Mouse (Mus musculus) embryonic facial prominence, embryonic 11.5 days (tissue): ENCODE measurements around the gene Rftn1. TPM values are rescaled to one million over a fixed set of nuclear protein-coding genes. Genes with fewer than 3 reads are reported as not detected.

Experiments
- ATAC-seq: fragments of 200-750 bp; cut with Nextera tagmentation; replicated peaks from 2 replicates; pipeline ENCODE4 v1.8.0; 2017; ENCODE audit warnings: low read depth; ENCODE audit not compliant: insufficient number of reproducible peaks, low FRiP score, low TSS enrichment
- DNase-seq: peaks from one replicate; pipeline ENCODE4 v3.0.0-alpha.2; 2015; ENCODE audit warnings: low spot score
- H3K27ac ChIP-seq: fragments of 300-500 bp; sonication (generic); replicated peaks from 2 replicates; pipeline ENCODE4 v1.5.1; 2014; ENCODE audit warnings: mild to moderate bottlenecking, low read depth, low read length, control low read depth
- H3K27me3 ChIP-seq: fragments of 300-500 bp; sonication (generic); 2 replicates; pipeline ENCODE4 v1.6.1; 2014; ENCODE audit warnings: mild to moderate bottlenecking, low read length, moderate library complexity, mixed read lengths; ENCODE audit not compliant: control insufficient read depth, insufficient read depth
- H3K36me3 ChIP-seq: fragments of 300-500 bp; sonication (generic); replicated peaks from 2 replicates; pipeline ENCODE4 v1.6.1; 2014; ENCODE audit warnings: low read depth, mild to moderate bottlenecking, low read length, moderate library complexity, mixed read lengths; ENCODE audit not compliant: control insufficient read depth, insufficient read depth
- H3K4me1 ChIP-seq: fragments of 300-500 bp; sonication (generic); 2 replicates; pipeline ENCODE4 v1.6.1; 2014; ENCODE audit warnings: low read length, mixed read lengths; ENCODE audit not compliant: control insufficient read depth, insufficient read depth
- H3K4me2 ChIP-seq: fragments of 300-500 bp; sonication (generic); 2 replicates; pipeline ENCODE4 v1.6.1; 2014; ENCODE audit warnings: low read depth, mild to moderate bottlenecking, control low read depth, low read length, moderate library complexity
- H3K4me3 ChIP-seq: fragments of 300-500 bp; sonication (generic); 2 replicates; pipeline ENCODE4 v1.5.1; 2014; ENCODE audit warnings: low read depth, low read length, control low read depth
- H3K9ac ChIP-seq: fragments of 300-500 bp; sonication (generic); replicated peaks from 2 replicates; pipeline ENCODE4 v1.6.1; 2014; ENCODE audit warnings: mild to moderate bottlenecking, control low read depth, low read length
- H3K9me3 ChIP-seq: fragments of 300-500 bp; sonication (generic); replicated peaks from 2 replicates; pipeline ENCODE4 v1.6.1; 2016; ENCODE audit warnings: mild to moderate bottlenecking, low read length, inconsistent platforms, mixed read lengths; ENCODE audit not compliant: control insufficient read depth
- WGBS: fragments of 180-500 bp; shearing (Covaris S2); extraction: QIAGEN DNeasy Blood & Tissue Kit; methylation state at CpG from one replicate; pipeline ENCODE4 v1.1.7; 2014; 5-methylcytosine and 5-hydroxymethylcytosine counted together
- polyA plus RNA-seq: library from polyadenylated mRNA; unstranded; fragments of >200 nt; fragmentation: Nextera tagmentation; extraction: Ambion mirVana; gene quantifications from 2 replicates; pipeline ENCODE4 v1.2.1, GENCODE M21; 2014

Gene Rftn1
- polyA plus RNA-seq, 1 experiment from 2014 or later, result 6.5 TPM

GRCm38 (mm10) chr17:50173368-50173767, 17.1 kb downstream of the Rftn1 start:
- Histone ChIP-seq H3K27ac (no peak overlapping the region), H3K36me3 (no peaks in the 10 kb centered on the region), H3K4me2 (no peak overlapping the region), H3K27me3 (no peaks in the 10 kb centered on the region), H3K9ac (no peak overlapping the region), H3K9me3 (no peaks in the 10 kb centered on the region), H3K4me3 (no peak overlapping the region), H3K4me1 (no peaks in the 10 kb centered on the region)
- ATAC-seq (no peak), DNase-seq (no peak)
- WGBS, result 87% methylated on average over 5 of the region's 5 CpGs

DNA sequence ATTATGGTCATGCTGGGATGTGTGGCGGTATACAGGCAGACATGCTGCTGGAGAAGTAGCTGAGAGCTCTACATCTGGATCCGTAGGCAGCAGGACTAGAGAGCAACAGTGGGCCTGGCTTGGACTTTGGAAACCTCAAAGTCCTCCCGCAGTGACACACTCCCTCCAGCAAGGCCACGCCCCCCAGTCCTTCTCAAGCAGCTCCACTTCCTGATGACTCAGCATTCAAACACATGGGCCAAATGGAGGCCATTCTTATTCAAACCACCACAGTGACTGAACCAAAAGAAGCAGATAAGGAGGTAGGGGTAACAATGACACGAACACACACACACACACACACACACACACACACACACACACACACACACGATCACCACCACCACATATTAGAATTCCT, 17.7 kb downstream of the Rftn1 start:
- H3K9ac ChIP-seq, result no peak overlapping the region
- no peak overlapping the region for H3K27ac ChIP-seq
- WGBS, result 89% methylated on average over 6 of the region's 6 CpGs
- no peaks in the 10 kb centered on the region for H3K9me3 ChIP-seq
- no peaks in the 10 kb centered on the region for H3K36me3 ChIP-seq
- DNase-seq (no peak), ATAC-seq (no peak)
- H3K4me3 ChIP-seq, result no peak overlapping the region
- H3K27me3 ChIP-seq, result no peaks in the 10 kb centered on the region
- H3K4me1 ChIP-seq, result no peaks in the 10 kb centered on the region
- no peak overlapping the region for H3K4me2 ChIP-seq

GRCm38 (mm10) chr17:50170935-50171545, 19.4 kb downstream of the Rftn1 start:
- DNase-seq, result no peak
- no peaks in the 10 kb centered on the region for H3K27me3 ChIP-seq
- H3K36me3 ChIP-seq, result no peaks in the 10 kb centered on the region
- WGBS, result 56% methylated on average over 6 of the region's 6 CpGs
- H3K4me1 ChIP-seq, result no peaks in the 10 kb centered on the region
- H3K4me3 ChIP-seq, result no peak overlapping the region
- ATAC-seq, result no peak
- no peak overlapping the region for H3K4me2 ChIP-seq
- no peaks in the 10 kb centered on the region for H3K9me3 ChIP-seq
- no peak overlapping the region for H3K27ac ChIP-seq
- no peak overlapping the region for H3K9ac ChIP-seq

DNA sequence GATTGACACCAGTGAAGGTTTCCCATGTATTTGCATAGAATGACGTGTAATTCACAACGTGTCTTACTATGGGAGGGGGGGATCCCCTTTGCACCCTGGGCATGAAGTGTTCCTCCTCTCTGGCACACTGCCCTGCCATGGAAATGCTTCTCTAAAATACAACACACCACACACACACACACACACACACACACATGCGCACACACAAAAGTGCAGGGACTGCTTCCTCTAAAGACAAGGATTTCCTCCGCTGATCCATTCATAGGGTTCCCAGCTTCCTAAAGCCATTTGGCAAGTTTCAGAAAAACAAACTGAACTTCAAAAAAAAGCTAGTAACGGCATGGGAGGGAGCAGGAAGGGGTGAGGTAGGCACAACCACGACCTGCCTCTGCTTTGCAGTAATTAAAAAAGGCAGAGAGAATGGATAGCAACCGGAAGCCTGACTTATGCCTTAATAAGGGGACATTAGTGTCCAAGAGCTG, 20.5 kb downstream of the Rftn1 start:
- no peak for ATAC-seq
- no peaks in the 10 kb centered on the region for H3K4me1 ChIP-seq
- H3K27me3 ChIP-seq, result no peaks in the 10 kb centered on the region
- H3K9me3 ChIP-seq, result no peaks in the 10 kb centered on the region
- no peak overlapping the region for H3K9ac ChIP-seq
- DNase-seq, result no peak
- no peaks in the 10 kb centered on the region for H3K36me3 ChIP-seq
- no peak overlapping the region for H3K4me2 ChIP-seq
- no peak overlapping the region for H3K4me3 ChIP-seq
- no peak overlapping the region for H3K27ac ChIP-seq
- WGBS, result 52% methylated on average over 7 of the region's 7 CpGs

- Histone ChIP-seq H3K4me3 (no peak overlapping the region), H3K4me2 (no peak overlapping the region), H3K27ac (no peak overlapping the region), H3K36me3 (no peaks in the 10 kb centered on the region), H3K9ac (no peak overlapping the region), H3K4me1 (no peaks in the 10 kb centered on the region), H3K27me3 (no peaks in the 10 kb centered on the region), H3K9me3 (no peaks in the 10 kb centered on the region)
- ATAC-seq (no peak), DNase-seq (no peak)
- WGBS, result 87% methylated on average over 20 of the region's 20 CpGs
These were observed 29.3 kb downstream of the Rftn1 start for GRCm38 (mm10) chr17:50160904-50161805.

GRCm38 (mm10) chr17:50160357-50160756, 30.1 kb downstream of the Rftn1 start:
- DNase-seq (no peak), ATAC-seq (no peak; the same call in 1 of the 2 replicates)
- WGBS, result 85% methylated on average over 6 of the region's 6 CpGs
- Histone ChIP-seq H3K27me3 (no peaks in the 10 kb centered on the region), H3K4me1 (no peaks in the 10 kb centered on the region), H3K36me3 (no peaks in the 10 kb centered on the region), H3K9me3 (no peaks in the 10 kb centered on the region), H3K9ac (no peak overlapping the region), H3K27ac (no peak overlapping the region), H3K4me3 (no peak overlapping the region), H3K4me2 (no peak overlapping the region)

DNA sequence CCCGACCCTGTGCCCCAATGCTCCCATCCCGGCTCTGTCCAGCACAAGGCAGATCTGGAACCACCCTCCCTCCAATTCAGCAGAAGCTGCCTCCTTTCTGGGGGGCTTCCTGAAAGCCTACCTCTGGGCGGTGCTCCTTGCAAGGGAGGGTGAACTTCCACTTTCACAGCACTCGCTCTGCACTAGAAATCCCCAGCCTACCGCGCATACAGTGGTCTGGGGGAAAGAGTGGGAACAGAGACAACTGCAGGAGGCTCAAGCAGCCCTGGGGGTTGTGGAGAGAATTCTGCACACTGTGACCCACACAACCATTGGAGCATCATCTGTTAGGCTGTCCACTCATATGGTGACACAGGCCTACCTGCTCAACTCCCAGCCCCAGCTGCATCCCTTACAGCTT, 30.7 kb downstream of the Rftn1 start:
- Histone ChIP-seq H3K4me3 (no peak overlapping the region), H3K27ac (no peak overlapping the region), H3K4me2 (no peak overlapping the region), H3K36me3 (no peaks in the 10 kb centered on the region), H3K27me3 (no peaks in the 10 kb centered on the region), H3K4me1 (no peaks in the 10 kb centered on the region), H3K9me3 (no peaks in the 10 kb centered on the region), H3K9ac (no peak overlapping the region)
- ATAC-seq (no peak), DNase-seq (no peak)
- 90% methylated on average over 6 of the region's 6 CpGs for WGBS

DNA sequence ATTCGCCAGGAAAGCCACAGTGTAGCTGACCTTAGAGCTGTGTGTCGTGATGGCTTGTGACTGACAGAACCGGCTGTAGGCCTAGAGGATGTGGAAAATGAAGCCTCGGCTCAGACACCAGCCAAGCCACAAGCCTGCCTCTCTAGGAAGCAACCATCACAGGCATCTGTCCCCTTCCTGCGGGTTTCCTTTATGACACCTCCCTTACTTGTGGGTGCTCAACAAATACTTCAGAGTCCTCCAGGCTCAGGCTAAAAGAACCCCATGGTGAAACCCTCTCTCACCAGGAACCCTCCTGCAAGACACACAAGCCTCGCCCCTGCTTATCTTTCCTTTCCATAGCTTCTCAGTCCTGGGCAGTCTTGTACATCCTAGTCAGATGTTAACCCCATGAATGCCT, 31.9 kb downstream of the Rftn1 start:
- H3K27ac ChIP-seq, result no peak overlapping the region
- H3K36me3 ChIP-seq, result no peaks in the 10 kb centered on the region
- H3K4me2 ChIP-seq, result no peak overlapping the region
- DNase-seq (no peak), ATAC-seq (no peak)
- H3K4me1 ChIP-seq, result no peaks in the 10 kb centered on the region
- H3K9me3 ChIP-seq, result no peaks in the 10 kb centered on the region
- WGBS, result 90% methylated on average over 6 of the region's 6 CpGs
- H3K27me3 ChIP-seq, result no peaks in the 10 kb centered on the region
- H3K9ac ChIP-seq, result no peak overlapping the region
- no peak overlapping the region for H3K4me3 ChIP-seq
